Mouse (Mus musculus): Measurements from ENCODE around the gene Gga1. TPM values are rescaled to one million over a fixed set of nuclear protein-coding genes. Genes with fewer than 3 reads are reported as not detected.
"Not testable (repeated sequence)": the region's sequence is repeated elsewhere in the genome, so short reads cannot be mapped to it uniquely, and the experiment has no call there.

Gga1 gene
- polyA plus RNA-seq, 1 experiment from 2014 or later: 36.4 TPM

- Histone ChIP-seq H3K9ac (ENCODE audit: low read length) (no peak overlapping the region), H3K36me3 (ENCODE audit: control insufficient read depth, insufficient read depth, low read length) (no peaks in the 10 kb centered on the region), H3K4me2 (ENCODE audit: low read depth) (peak overlapping the region; percentile 87), H3K27me3 (ENCODE audit: control insufficient read depth, insufficient read depth, low read length) (peaks cover 18% of the 10 kb centered on the region), H3K4me3 (ENCODE audit: low read depth, low read length) (peak overlapping the region; percentile 15; the same call in 1 of the 2 replicates), H3K27ac (ENCODE audit: low read depth, low read length) (no peak overlapping the region), H3K9me3 (ENCODE audit: control insufficient read depth, low read length) (no peaks in the 10 kb centered on the region), H3K4me1 (ENCODE audit: control insufficient read depth, insufficient read depth, low read length) (peaks cover 12% of the 10 kb centered on the region)
- DNase-seq (ENCODE audit: low spot score) (no peak), ATAC-seq (ENCODE audit: insufficient read depth, low FRiP score, low TSS enrichment) (no peak)
- WGBS: 37% methylated on average over 21 of the region's 21 CpGs
Observed at GRCm38 (mm10) chr15:78843581-78844469, 33.2 kb upstream of the Gga1 start.

GRCm38 (mm10) chr15:78844791-78845190, 32.2 kb upstream of the Gga1 start:
- 27% methylated on average over 9 of the region's 9 CpGs for WGBS
- DNase-seq (ENCODE audit: low spot score) (no peak), ATAC-seq (ENCODE audit: insufficient read depth, low FRiP score, low TSS enrichment) (no peak)
- Histone ChIP-seq H3K36me3 (ENCODE audit: control insufficient read depth, insufficient read depth, low read length) (no peaks in the 10 kb centered on the region), H3K9ac (ENCODE audit: low read length) (no peak overlapping the region), H3K4me2 (ENCODE audit: low read depth) (no peak overlapping the region), H3K27ac (ENCODE audit: low read depth, low read length) (no peak overlapping the region), H3K4me3 (ENCODE audit: low read depth, low read length) (no peak overlapping the region), H3K4me1 (ENCODE audit: control insufficient read depth, insufficient read depth, low read length) (peaks cover 12% of the 10 kb centered on the region), H3K9me3 (ENCODE audit: control insufficient read depth, low read length) (no peaks in the 10 kb centered on the region), H3K27me3 (ENCODE audit: control insufficient read depth, insufficient read depth, low read length) (peaks cover 18% of the 10 kb centered on the region)

- Histone ChIP-seq H3K9ac (ENCODE audit: low read length) (no peak overlapping the region), H3K4me2 (ENCODE audit: low read depth) (no peak overlapping the region), H3K27ac (ENCODE audit: low read depth, low read length) (no peak overlapping the region), H3K36me3 (ENCODE audit: control insufficient read depth, insufficient read depth, low read length) (no peaks in the 10 kb centered on the region), H3K27me3 (ENCODE audit: control insufficient read depth, insufficient read depth, low read length) (peaks cover 18% of the 10 kb centered on the region), H3K4me1 (ENCODE audit: control insufficient read depth, insufficient read depth, low read length) (peaks cover 8% of the 10 kb centered on the region), H3K9me3 (ENCODE audit: control insufficient read depth, low read length) (no peaks in the 10 kb centered on the region), H3K4me3 (ENCODE audit: low read depth, low read length) (no peak overlapping the region)
- no peak for DNase-seq (ENCODE audit: low spot score)
- WGBS: 82% methylated on average over 11 of the region's 11 CpGs
- ATAC-seq (ENCODE audit: insufficient read depth, low FRiP score, low TSS enrichment): no peak
Observed at GRCm38 (mm10) chr15:78845321-78845720, 31.7 kb upstream of the Gga1 start.

- Histone ChIP-seq H3K9me3 (ENCODE audit: control insufficient read depth, low read length) (no peaks in the 10 kb centered on the region), H3K36me3 (ENCODE audit: control insufficient read depth, insufficient read depth, low read length) (no peaks in the 10 kb centered on the region), H3K9ac (ENCODE audit: low read length) (no peak overlapping the region), H3K4me2 (ENCODE audit: low read depth) (no peak overlapping the region), H3K27ac (ENCODE audit: low read depth, low read length) (no peak overlapping the region), H3K4me3 (ENCODE audit: low read depth, low read length) (no peak overlapping the region), H3K27me3 (ENCODE audit: control insufficient read depth, insufficient read depth, low read length) (peaks cover 18% of the 10 kb centered on the region), H3K4me1 (ENCODE audit: control insufficient read depth, insufficient read depth, low read length) (peaks cover 4% of the 10 kb centered on the region)
- no peak for ATAC-seq (ENCODE audit: insufficient read depth, low FRiP score, low TSS enrichment)
- no peak for DNase-seq (ENCODE audit: low spot score)
- WGBS: 81% methylated on average over 8 of the region's 8 CpGs
Observed at GRCm38 (mm10) chr15:78845867-78846266, 31.1 kb upstream of the Gga1 start.

GRCm38 (mm10) chr15:78846352-78846751, 30.6 kb upstream of the Gga1 start:
- Histone ChIP-seq H3K27ac (ENCODE audit: low read depth, low read length) (no peak overlapping the region), H3K4me3 (ENCODE audit: low read depth, low read length) (no peak overlapping the region), H3K9ac (ENCODE audit: low read length) (no peak overlapping the region), H3K9me3 (ENCODE audit: control insufficient read depth, low read length) (no peaks in the 10 kb centered on the region), H3K4me1 (ENCODE audit: control insufficient read depth, insufficient read depth, low read length) (peaks cover 4% of the 10 kb centered on the region), H3K4me2 (ENCODE audit: low read depth) (no peak overlapping the region), H3K36me3 (ENCODE audit: control insufficient read depth, insufficient read depth, low read length) (no peaks in the 10 kb centered on the region), H3K27me3 (ENCODE audit: control insufficient read depth, insufficient read depth, low read length) (peaks cover 18% of the 10 kb centered on the region)
- no peak for DNase-seq (ENCODE audit: low spot score)
- 76% methylated on average over 8 of the region's 8 CpGs for WGBS
- no peak for ATAC-seq (ENCODE audit: insufficient read depth, low FRiP score, low TSS enrichment)

- 86% methylated on average over 7 of the region's 7 CpGs for WGBS
- ATAC-seq (ENCODE audit: insufficient read depth, low FRiP score, low TSS enrichment); H3K4me2 ChIP-seq (ENCODE audit: low read depth); H3K4me1 ChIP-seq (ENCODE audit: control insufficient read depth, insufficient read depth, low read length); H3K4me3 ChIP-seq (ENCODE audit: low read depth, low read length); H3K9me3 ChIP-seq (ENCODE audit: control insufficient read depth, low read length); H3K36me3 ChIP-seq (ENCODE audit: control insufficient read depth, insufficient read depth, low read length); DNase-seq (ENCODE audit: low spot score); H3K9ac ChIP-seq (ENCODE audit: low read length); H3K27ac ChIP-seq (ENCODE audit: low read depth, low read length): not testable (repeated sequence)
- H3K27me3 ChIP-seq (ENCODE audit: control insufficient read depth, insufficient read depth, low read length): peaks cover 18% of the 10 kb centered on the region
Observed at GRCm38 (mm10) chr15:78846805-78847204, 30.2 kb upstream of the Gga1 start.

GRCm38 (mm10) chr15:78848467-78848866, 28.5 kb upstream of the Gga1 start:
- WGBS: 37% methylated on average over 5 of the region's 5 CpGs
- ATAC-seq (ENCODE audit: insufficient read depth, low FRiP score, low TSS enrichment) (no peak), DNase-seq (ENCODE audit: low spot score) (peak; percentile 81)
- Histone ChIP-seq H3K9me3 (ENCODE audit: control insufficient read depth, low read length) (no peaks in the 10 kb centered on the region), H3K36me3 (ENCODE audit: control insufficient read depth, insufficient read depth, low read length) (no peaks in the 10 kb centered on the region), H3K4me3 (ENCODE audit: low read depth, low read length) (no peak overlapping the region), H3K27ac (ENCODE audit: low read depth, low read length) (no peak overlapping the region), H3K4me2 (ENCODE audit: low read depth) (no peak overlapping the region), H3K9ac (ENCODE audit: low read length) (no peak overlapping the region), H3K27me3 (ENCODE audit: control insufficient read depth, insufficient read depth, low read length) (peaks cover 11% of the 10 kb centered on the region), H3K4me1 (ENCODE audit: control insufficient read depth, insufficient read depth, low read length) (peaks cover 4% of the 10 kb centered on the region)

- no peak for DNase-seq (ENCODE audit: low spot score)
- no peak overlapping the region for H3K4me2 ChIP-seq (ENCODE audit: low read depth)
- H3K27ac ChIP-seq (ENCODE audit: low read depth, low read length): no peak overlapping the region
- no peaks in the 10 kb centered on the region for H3K9me3 ChIP-seq (ENCODE audit: control insufficient read depth, low read length)
- H3K27me3 ChIP-seq (ENCODE audit: control insufficient read depth, insufficient read depth, low read length): peaks cover 1% of the 10 kb centered on the region
- no peak overlapping the region for H3K4me3 ChIP-seq (ENCODE audit: low read depth, low read length)
- no peak overlapping the region for H3K9ac ChIP-seq (ENCODE audit: low read length)
- peaks cover 4% of the 10 kb centered on the region for H3K4me1 ChIP-seq (ENCODE audit: control insufficient read depth, insufficient read depth, low read length)
- H3K36me3 ChIP-seq (ENCODE audit: control insufficient read depth, insufficient read depth, low read length): no peaks in the 10 kb centered on the region
- 83% methylated on average over 12 of the region's 12 CpGs for WGBS
- ATAC-seq (ENCODE audit: insufficient read depth, low FRiP score, low TSS enrichment): no peak
Observed at GRCm38 (mm10) chr15:78849485-78849884, 27.5 kb upstream of the Gga1 start.
